Mouse (Mus musculus) kidney, adult 2 months (tissue): ENCODE results near the gene Fkbp7.

Source experiments
- CTCF ChIP-seq: fragments of 200-500 bp; conservative IDR thresholded peaks from 2 replicates; pipeline ENCODE4 v1.5.1; 2011; ENCODE audit warnings: low read depth, mild to moderate bottlenecking, control low read depth, low read length, moderate library complexity, mixed read lengths; ENCODE audit not compliant: insufficient read depth, insufficient read length
- POLR2A ChIP-seq: fragments of 200-500 bp; IDR thresholded peaks from one replicate; pipeline ENCODE4 v1.6.1; 2011; ENCODE audit warnings: low read depth, low read length, control low read depth

- TF ChIP-seq POLR2A (no peak), CTCF (no peak)
These were observed 14.4 kb downstream of the Fkbp7 start for GRCm38 (mm10) chr2:76658551-76658950.
